Mouse (Mus musculus) forebrain, embryonic 16.5 days (tissue): ENCODE data around the gene Coq2. TPM values are rescaled to one million over a fixed set of nuclear protein-coding genes. Genes with fewer than 3 reads are reported as not detected.

ENCODE experiments used
- ATAC-seq: fragments of 200-750 bp; cut with Nextera tagmentation; 2 replicates; pipeline ENCODE4 v1.8.0; 2017; ENCODE audit warnings: mild to moderate bottlenecking, moderate library complexity
- H3K27ac ChIP-seq: fragments of 300-500 bp; sonication (generic); 2 replicates; pipeline ENCODE4 v1.5.1; 2014; ENCODE audit warnings: low read length, control low read depth
- H3K27me3 ChIP-seq: fragments of 300-500 bp; sonication (generic); replicated peaks from 2 replicates; pipeline ENCODE4 v1.6.1; 2014; ENCODE audit warnings: low read length; ENCODE audit not compliant: control insufficient read depth, insufficient read depth
- H3K36me3 ChIP-seq: fragments of 300-500 bp; sonication (generic); 2 replicates; pipeline ENCODE4 v1.6.1; 2014; ENCODE audit not compliant: control insufficient read depth, insufficient read depth
- H3K4me1 ChIP-seq: fragments of 300-500 bp; sonication (generic); replicated peaks from 2 replicates; pipeline ENCODE4 v1.6.1; 2014; ENCODE audit warnings: low read length; ENCODE audit not compliant: control insufficient read depth, insufficient read depth
- H3K4me2 ChIP-seq: fragments of 300-500 bp; sonication (generic); 2 replicates; pipeline ENCODE4 v1.6.1; 2014; ENCODE audit warnings: mild to moderate bottlenecking, low read length, control low read depth
- H3K4me3 ChIP-seq: fragments of 300-500 bp; sonication (generic); replicated peaks from 2 replicates; pipeline ENCODE4 v1.5.1; 2014; ENCODE audit warnings: mild to moderate bottlenecking, low read length, control low read depth
- H3K9ac ChIP-seq: fragments of 300-500 bp; sonication (generic); replicated peaks from 2 replicates; pipeline ENCODE4 v1.6.1; 2014; ENCODE audit warnings: low read depth, low read length, control low read depth
- H3K9me3 ChIP-seq: fragments of 300-500 bp; sonication (generic); 2 replicates; pipeline ENCODE4 v1.6.1; 2016; ENCODE audit warnings: low read length; ENCODE audit not compliant: control insufficient read depth
- WGBS: fragments of 180-500 bp; shearing (Covaris S2); extraction: QIAGEN DNeasy Blood & Tissue Kit; methylation state at CpG from one replicate; pipeline ENCODE4 v1.1.7; 2014; 5-methylcytosine and 5-hydroxymethylcytosine counted together
- polyA plus RNA-seq: library from polyadenylated mRNA; unstranded; fragments of >200 nt; fragmentation: Nextera tagmentation; extraction: Ambion mirVana; gene quantifications from 2 replicates; pipeline ENCODE4 v1.2.1, GENCODE M21; 2015

Coq2 gene
- polyA plus RNA-seq, 1 experiment from 2014 or later, result 47.9 TPM

DNA sequence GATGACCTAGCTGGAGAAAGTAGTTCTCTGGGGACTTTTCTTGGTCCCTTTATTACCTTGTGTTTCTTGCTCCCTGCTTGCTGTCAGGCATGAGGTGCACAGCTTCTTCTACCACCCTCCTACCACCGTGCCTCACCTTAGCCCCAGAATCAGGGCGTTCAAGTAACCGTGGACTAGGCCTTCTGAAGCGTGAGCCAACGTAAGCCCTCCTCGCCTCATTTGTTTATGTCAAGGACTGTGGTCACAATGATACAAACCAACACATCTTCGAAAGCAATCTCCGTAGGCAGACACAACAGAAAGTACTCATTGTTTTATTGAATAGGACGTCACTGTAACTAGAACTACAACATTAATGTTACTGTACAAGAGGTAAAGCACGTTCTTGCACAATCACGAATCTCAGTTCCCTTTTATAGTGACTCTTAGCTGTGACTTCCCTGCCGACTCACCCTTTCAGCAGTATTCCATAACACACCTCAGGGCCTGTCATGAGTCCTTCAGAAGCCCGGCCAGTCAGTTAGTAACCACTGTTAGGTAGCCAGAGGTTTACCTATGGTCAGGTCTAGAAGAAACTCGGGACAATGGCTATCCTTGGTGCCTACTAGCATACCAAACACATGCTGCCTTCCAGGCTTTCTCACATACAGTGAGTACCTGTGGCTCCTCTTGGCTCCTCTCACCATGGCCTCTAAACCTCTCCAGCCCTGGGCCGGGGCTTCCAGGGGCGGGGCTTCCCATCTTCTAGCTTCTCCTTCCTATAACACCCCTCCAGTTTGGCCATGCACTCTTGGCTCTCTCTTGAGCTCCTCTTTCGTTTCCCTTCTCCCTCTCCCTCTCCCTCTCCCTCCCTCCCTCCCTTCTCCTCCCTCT is 60.8 kb downstream of the Coq2 start:
- 89% methylated on average over 17 of the region's 17 CpGs for WGBS
- Histone ChIP-seq H3K4me3 (no peak overlapping the region), H3K4me2 (no peak overlapping the region), H3K9ac (no peak overlapping the region), H3K36me3 (no peaks in the 10 kb centered on the region), H3K9me3 (no peaks in the 10 kb centered on the region), H3K4me1 (no peaks in the 10 kb centered on the region), H3K27ac (no peak overlapping the region), H3K27me3 (no peaks in the 10 kb centered on the region)
- no peak for ATAC-seq

DNA sequence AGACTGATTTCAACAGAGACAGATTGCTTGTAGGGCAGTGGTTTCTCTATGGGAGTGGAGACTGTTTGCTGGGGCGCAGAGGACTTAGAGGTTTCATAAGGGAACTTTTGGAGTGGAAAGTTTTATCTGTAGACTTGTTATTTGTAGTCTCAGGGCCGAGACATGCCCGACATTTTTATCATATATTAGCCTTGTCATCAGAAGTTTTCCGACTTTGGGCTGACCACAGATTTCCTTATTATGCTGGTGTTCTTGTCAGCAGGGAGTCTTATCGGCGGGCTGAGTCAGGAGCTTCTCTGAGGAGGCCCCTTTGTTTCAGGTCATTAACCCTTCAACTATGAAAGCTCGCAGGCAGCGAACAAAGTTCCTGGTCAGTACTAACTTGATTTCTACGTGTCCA is 67.1 kb downstream of the Coq2 start:
- no peaks in the 10 kb centered on the region for H3K9me3 ChIP-seq
- no peaks in the 10 kb centered on the region for H3K36me3 ChIP-seq
- no peak for ATAC-seq
- no peak overlapping the region for H3K4me3 ChIP-seq
- 85% methylated on average over 9 of the region's 9 CpGs for WGBS
- no peaks in the 10 kb centered on the region for H3K4me1 ChIP-seq
- no peaks in the 10 kb centered on the region for H3K27me3 ChIP-seq
- no peak overlapping the region for H3K27ac ChIP-seq
- no peak overlapping the region for H3K9ac ChIP-seq
- no peak overlapping the region for H3K4me2 ChIP-seq

DNA sequence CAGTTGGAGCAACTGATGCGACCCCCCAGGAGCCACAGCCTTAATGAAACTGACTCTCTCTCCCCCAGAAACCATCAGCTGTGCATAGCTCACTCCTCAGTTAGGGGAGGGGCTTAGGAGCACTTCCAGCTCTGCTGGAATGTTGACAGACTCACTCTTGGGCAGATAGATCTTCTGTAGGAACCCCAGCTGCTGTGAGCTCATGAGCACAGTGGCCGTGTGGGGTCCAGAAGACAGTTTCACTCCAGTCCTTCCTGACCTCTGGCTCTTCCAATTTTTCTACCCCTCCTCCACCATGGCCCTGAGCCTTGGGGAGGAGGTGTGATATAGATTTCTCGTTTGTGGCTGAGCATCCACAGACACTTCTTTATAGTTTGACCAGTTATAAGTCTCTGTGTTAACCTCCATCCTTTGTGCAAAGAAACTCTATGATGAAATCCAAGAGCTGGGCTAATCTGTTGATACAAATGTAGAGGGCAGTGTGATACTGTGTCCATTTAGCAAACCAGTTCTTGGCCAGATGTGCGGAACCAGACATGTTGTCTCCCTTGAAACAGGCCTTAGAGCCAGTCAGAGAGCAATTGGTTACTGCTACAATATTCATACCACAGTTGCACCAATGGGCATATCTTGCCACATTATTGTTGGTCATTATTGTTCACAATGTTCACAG is 67.7 kb downstream of the Coq2 start:
- 81% methylated on average over 4 of the region's 4 CpGs for WGBS
- no peaks in the 10 kb centered on the region for H3K36me3 ChIP-seq
- H3K27ac ChIP-seq, result no peak overlapping the region
- no peak overlapping the region for H3K4me2 ChIP-seq
- no peaks in the 10 kb centered on the region for H3K27me3 ChIP-seq
- no peak overlapping the region for H3K9ac ChIP-seq
- H3K9me3 ChIP-seq, result no peaks in the 10 kb centered on the region
- H3K4me3 ChIP-seq, result no peak overlapping the region
- no peak for ATAC-seq
- no peaks in the 10 kb centered on the region for H3K4me1 ChIP-seq

DNA sequence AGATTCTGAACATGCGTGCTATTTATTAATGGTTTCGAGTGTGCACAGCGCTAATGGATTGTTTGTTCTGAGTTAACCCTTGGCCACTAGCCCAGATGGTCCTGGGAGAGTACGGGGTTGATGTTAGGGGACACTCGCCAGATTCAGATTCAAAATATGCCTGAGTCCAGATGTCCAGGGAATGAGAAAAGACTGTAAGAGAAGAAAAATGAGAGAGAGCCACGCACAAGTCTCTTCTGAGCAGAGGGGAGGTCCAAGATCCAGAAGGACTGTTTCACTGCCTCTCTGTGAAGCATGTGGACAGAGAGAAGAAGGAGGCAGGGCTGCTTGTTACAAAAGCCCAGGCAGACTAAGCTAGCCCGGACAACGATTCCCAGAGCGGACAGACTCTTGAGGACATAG is 69.1 kb downstream of the Coq2 start:
- no peak overlapping the region for H3K4me3 ChIP-seq
- no peaks in the 10 kb centered on the region for H3K4me1 ChIP-seq
- WGBS, result 64% methylated on average over 9 of the region's 9 CpGs
- ATAC-seq, result no peak
- H3K9ac ChIP-seq, result no peak overlapping the region
- no peaks in the 10 kb centered on the region for H3K27me3 ChIP-seq
- no peak overlapping the region for H3K27ac ChIP-seq
- H3K9me3 ChIP-seq, result no peaks in the 10 kb centered on the region
- H3K36me3 ChIP-seq, result no peaks in the 10 kb centered on the region
- H3K4me2 ChIP-seq, result no peak overlapping the region

Other genes with a start within 250 kb of the Coq2 start
- 9.4 and 11.0 TPM in 2 replicates for gene Lin54, start 174.5 kb downstream of the Coq2 start, polyA plus RNA-seq
- gene Cops4, start 156.8 kb downstream of the Coq2 start, polyA plus RNA-seq, result 191 and 196 TPM in 2 replicates
- 0.41 TPM in 1 of 2 replicates, not detected in the other for gene Plac8, start 102.9 kb downstream of the Coq2 start, polyA plus RNA-seq
- gene Hpse, start 44.6 kb upstream of the Coq2 start, polyA plus RNA-seq, result 0.10 and 0.36 TPM in 2 replicates
- 21.7 and 25.7 TPM in 2 replicates for gene Helq, start 123.5 kb upstream of the Coq2 start, polyA plus RNA-seq
- gene Mrps18c, start 123.5 kb upstream of the Coq2 start, polyA plus RNA-seq, result 131 and 146 TPM in 2 replicates
- 14.7 and 15.6 TPM in 2 replicates for gene Abraxas1, start 145.8 kb upstream of the Coq2 start, polyA plus RNA-seq
- 0.40 and 0.89 TPM in 2 replicates for gene Gpat3, start 170.6 kb upstream of the Coq2 start, polyA plus RNA-seq